ENCODE assay signal across 8 mouse cellular contexts in the genomic region with DNA sequence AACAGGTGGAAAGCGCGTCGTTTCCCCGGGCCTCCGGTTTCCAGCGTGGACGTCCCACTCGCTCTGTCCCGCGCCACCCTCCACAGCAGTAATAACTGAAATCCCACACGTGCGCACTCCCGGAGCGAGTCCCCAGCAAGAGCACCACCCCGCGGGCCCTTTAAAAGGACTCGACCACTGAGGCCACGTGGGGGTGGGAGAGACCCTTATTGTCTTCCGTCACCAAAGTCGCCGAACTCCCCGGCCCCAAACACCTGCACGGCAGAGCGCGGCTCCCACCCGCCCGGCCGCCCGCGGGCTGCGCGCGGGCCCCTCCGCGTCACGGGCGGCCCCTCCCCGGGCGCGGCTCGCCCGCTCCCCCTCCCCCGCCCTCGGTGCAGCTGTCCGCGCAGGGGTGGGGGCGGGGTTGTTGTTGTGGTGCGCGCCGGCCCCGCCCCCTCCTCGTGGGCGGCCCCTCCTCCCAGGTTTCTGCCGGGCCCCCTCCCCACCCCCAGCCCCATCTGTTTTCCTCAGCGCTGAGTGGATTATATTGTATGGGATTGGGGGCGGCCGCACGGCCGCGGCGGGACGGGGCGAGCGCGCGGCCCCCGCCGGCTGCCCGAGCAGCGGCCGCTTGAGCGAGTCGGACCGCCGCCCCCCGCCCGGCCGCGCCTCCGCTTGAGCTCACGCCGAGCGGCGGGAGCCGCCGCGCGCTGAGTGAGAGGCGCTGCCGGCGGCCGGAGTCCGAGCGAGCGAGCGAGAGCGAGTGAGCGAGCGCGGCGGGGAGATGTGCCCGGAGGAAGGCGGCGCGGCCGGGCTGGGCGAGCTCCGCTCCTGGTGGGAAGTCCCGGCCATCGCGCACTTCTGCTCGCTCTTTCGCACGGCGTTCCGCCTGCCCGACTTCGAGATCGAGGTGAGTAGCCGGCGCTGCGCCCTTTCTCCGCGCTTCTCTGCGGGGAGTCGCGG. TPM values are rescaled to one million over a fixed set of nuclear protein-coding genes. Genes with fewer than 3 reads are reported as not detected.
DNase-seq lines count a peak whose midpoint lies in the region; ATAC-seq and TF ChIP-seq lines count a peak whose summit lies in the region.

Gene Cecr2 (plus strand): TSS at position 554 of the 945 bp plus-strand sequence.

- TF ChIP-seq EP300 in lung, postnatal 0 days (IDR thresholded peaks at IDR 0.05): no peak

- peak within 1 kb of the TSS; percentile 95 for H3K4me2 ChIP-seq in lung, postnatal 0 days (replicated peaks; ENCODE audit: low read depth, low read length)

- peak within 1 kb of the TSS; percentile 94 for H3K4me3 ChIP-seq in hindbrain, embryonic 10.5 days
- peak within 1 kb of the TSS; percentile 78 for H3K4me3 ChIP-seq in lung, postnatal 0 days (ENCODE audit: low read depth, low read length)

- peak within 1 kb of the TSS; percentile 82 for H3K9ac ChIP-seq in lung, postnatal 0 days (replicated peaks; ENCODE audit: low read depth)

- H3K27me3 ChIP-seq in hindbrain, embryonic 10.5 days (ENCODE audit: insufficient read depth, poor library complexity, severe bottlenecking): no peaks in the 10 kb centered on the region; the same call in 1 of the 2 replicates
- no peaks in the 10 kb centered on the region for H3K27me3 ChIP-seq in lung, postnatal 0 days (replicated peaks; ENCODE audit: insufficient read depth, low read length)

- peak; percentile 28 for TF ChIP-seq CTCF in lung, postnatal 0 days (IDR thresholded peaks at IDR 0.05)

- peak; percentile 55 for DNase-seq in MEL-GATA-1-ER (ENCODE audit: extremely low read depth, low read depth)
- DNase-seq in cerebellum, adult 8-10 months: peak; percentile 60
- DNase-seq in forelimb bud, embryonic 11.5 days (ENCODE audit: low read depth, low spot score): peak; percentile 79
- peak; percentile 91 for DNase-seq in hindbrain, embryonic 10.5 days (ENCODE audit: low spot score)
- DNase-seq in layer of hippocampus, postnatal 10 days (ENCODE audit: low spot score in 2 of 2): peak; percentile 69 to 81
- DNase-seq in lung, postnatal 0 days (ENCODE audit: low spot score): peak; percentile 84
- peak; percentile 79 for DNase-seq in retina, adult 2 months (ENCODE audit: low read depth, low spot score)
- peak; percentile 66 for DNase-seq in thymus, postnatal 25 days

- H3K9me3 ChIP-seq in hindbrain, embryonic 10.5 days: no peaks in the 10 kb centered on the region
- no peaks in the 10 kb centered on the region for H3K9me3 ChIP-seq in lung, postnatal 0 days (ENCODE audit: low read length)

- ATAC-seq in lung, postnatal 0 days: peak; percentile 82

- H3K4me1 ChIP-seq in hindbrain, embryonic 10.5 days (replicated peaks): peaks cover 25% of the 10 kb centered on the region
- H3K4me1 ChIP-seq in lung, postnatal 0 days (ENCODE audit: insufficient read depth, low read depth, low read length): 0 out of 2 replicates have a peak, but pooled peaks cover 2% of the 10 kb centered on the region

- H3K27ac ChIP-seq in hindbrain, embryonic 10.5 days: peak within 1 kb of the TSS; percentile 100
- peak within 1 kb of the TSS; percentile 98 for H3K27ac ChIP-seq in lung, postnatal 0 days (ENCODE audit: low read length)

- under 1% methylated on average over 116 of the region's 127 CpGs for WGBS in hindbrain, embryonic 10.5 days
- 2% methylated on average over 66 of the region's 127 CpGs for WGBS in lung, postnatal 0 days

- H3K36me3 ChIP-seq in hindbrain, embryonic 10.5 days: no peaks in the 10 kb centered on the region
- no peaks in the 10 kb centered on the region for H3K36me3 ChIP-seq in lung, postnatal 0 days (ENCODE audit: insufficient read depth, low read length)

RNA-seq across cellular contexts. Expression of gene Cecr2, which starts in this region (rescaled TPM):
- 14.3 and 16.5 TPM in 2 replicates for polyA plus RNA-seq in hindbrain, embryonic 10.5 days (2016; fragmentation: Nextera tagmentation; extraction: Ambion mirVana)
- 1 to 10 TPM; 8.6 to 8.9 TPM for total RNA-seq in layer of hippocampus, postnatal 10 days (2021)
- 3.4 and 3.9 TPM in 2 replicates for polyA plus RNA-seq in lung, postnatal 0 days (2015; fragmentation: Nextera tagmentation; extraction: Ambion mirVana)

Comparison
In these comparisons a context has a peak if more than half of its experiments do, and no peak if none do; other contexts are left out.
1. Peak in every context shown above with its lines: DNase-seq, ATAC-seq, H3K4me3 ChIP-seq and H3K27ac ChIP-seq.